Mouse (Mus musculus) T-helper 1 cell (primary cell): ENCODE data around the gene Sv2b.

Experiments
- in situ Hi-C: fragments of 300-600 bp; cut with MboI, MseI; formaldehyde crosslinking; loops from one replicate; pipeline ENCODE4 v1.15.1; 2025; ENCODE audit warnings: high pct_unique_total_duplicates

Sv2b gene

DNA sequence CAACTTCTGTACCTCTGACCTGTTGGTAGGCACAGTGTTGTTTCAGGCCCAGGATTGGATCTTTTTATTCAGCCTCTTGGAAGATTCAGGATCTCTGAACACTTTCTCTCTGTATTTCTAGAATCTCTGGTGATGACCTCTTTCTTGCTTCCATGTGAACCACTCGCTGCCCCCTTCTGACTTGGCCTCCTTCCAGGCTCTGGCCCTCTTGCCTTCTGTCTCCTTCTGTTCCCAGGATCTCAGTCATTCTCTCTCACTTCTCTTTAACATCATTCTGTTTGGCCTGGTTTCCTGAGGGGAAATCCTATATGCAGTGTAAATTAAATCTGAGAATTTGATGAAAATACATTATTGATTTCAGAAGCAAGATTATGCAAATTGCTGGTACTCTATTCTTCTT, 205.2 kb downstream of the Sv2b start:
- in situ Hi-C loops: loop anchor here (10.0 kb wide), 1 partner anchor 549 kb away; the partner anchor contains the start of gene Slco3a1

DNA sequence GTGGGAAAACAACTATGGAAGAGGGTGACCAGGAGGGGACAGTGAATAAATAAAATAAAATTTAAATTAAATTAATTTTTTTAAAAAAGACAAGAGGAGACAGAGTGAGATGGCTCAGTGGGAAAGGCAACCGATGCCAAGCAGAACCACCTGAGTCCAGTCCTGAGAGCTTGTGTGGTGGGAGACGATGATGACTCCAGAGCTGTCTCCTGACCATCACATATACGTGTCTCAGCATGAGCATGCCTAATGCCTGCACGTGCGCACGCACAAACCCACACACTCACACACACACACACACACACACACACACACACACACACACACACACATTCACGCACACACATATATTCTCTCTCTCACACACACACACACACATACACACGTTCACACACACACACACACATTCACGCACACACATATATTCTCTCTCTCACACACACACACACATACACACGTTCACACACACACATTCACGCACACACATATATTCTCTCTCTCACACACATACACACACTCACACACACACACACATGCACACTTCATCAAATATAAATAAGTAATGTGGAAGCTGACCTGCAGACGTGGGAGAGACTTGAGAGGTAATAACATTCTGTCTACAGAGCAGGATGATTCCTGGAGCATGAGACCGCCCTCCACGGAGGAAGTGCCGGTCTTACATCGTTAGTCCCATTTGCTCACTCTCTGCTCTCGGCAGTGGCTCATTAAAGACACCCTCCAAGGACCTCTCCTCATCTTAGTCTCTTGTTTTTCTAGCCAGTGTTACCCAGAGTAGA, 206.3 kb downstream of the Sv2b start:
- in situ Hi-C loops: loop anchor here (10.0 kb wide), 1 partner anchor 548 kb away; the partner anchor contains the start of gene Slco3a1

DNA sequence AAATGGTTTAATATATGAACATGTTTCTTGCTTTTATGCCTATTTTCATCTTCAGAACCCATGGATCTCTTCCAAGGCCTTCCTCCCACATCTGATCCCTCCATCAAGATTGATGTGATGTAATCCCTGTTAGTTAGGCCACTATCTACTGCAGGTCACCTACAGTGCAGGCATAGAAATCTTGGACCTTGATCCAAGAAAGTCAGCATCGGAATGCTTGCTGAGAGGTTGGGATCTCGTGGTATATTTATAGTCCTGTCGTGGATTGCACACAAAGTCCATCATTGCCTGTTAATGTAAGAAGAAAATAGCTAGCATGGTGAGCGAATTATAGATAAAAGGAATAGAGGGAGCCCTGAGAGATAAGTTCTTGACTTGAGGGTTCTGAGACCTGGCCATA, 223.6 kb downstream of the Sv2b start:
- in situ Hi-C loops: no loop called here

DNA sequence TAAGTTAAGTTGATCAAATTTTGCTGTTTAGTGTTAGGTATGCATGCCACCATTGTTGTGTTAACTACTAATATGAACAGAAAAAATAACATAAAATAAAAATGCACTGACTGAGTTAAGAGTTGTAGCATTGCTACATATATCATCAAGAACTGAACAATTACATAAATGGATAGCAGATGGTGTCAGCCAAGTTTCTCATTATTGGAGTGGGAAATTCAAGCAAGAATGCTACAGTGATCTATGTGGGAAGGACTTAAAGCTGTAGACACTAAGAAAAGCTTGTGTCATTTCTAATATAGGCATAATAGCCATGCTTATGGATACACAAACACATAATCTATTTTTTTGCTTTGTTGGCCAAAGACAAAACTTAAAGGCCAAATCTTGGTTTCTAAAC, 228.9 kb downstream of the Sv2b start:
- in situ Hi-C loops: no loop called here

DNA sequence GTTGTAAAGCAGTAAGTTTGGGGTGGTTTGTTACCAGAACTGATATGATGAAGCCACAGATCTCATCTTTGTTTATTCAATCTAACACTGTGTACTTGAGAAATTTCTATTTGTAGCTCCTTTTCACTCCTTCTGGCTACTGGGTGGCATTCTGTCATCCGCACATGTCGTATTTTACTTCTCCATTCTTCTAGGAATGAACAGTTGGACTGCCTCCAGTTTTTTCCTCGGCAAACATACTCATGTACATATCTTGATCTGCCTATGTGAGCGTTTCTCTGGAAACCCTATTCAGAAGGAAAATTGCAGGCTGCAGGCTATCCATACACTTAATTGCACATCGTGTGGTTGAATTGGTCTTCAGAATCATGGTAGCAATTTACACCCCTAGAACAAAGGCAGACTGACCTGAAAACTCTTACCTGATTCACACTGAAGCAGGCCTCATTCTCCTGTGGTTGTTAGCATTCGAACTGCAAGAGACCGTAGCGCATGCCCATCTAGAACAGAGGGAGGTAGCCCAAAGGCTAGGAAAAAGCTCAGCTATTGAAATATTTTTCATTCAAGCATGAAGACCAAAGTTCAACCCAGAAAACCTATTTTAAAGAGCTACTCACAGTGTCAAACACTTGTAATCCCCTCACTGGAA, 231.4 kb downstream of the Sv2b start:
- in situ Hi-C loops: no loop called here
